Mouse (Mus musculus): ENCODE measurements around the gene Tekt5. TPM values are rescaled to one million over a fixed set of nuclear protein-coding genes. Genes with fewer than 3 reads are reported as not detected.
A peak's percentile ranks its signal among the peaks of the same experiment; 100 is the strongest.

The Tekt5 gene
- total RNA-seq, 2 experiments from 2014 or later, result 7.9 to 9.2 TPM

GRCm38 (mm10) chr16:10327563-10328333 is 67.5 kb downstream of the Tekt5 start:
- intact Hi-C loops (cut with DNase I), result no loop called here

GRCm38 (mm10) chr16:10319914-10320569 is 75.2 kb downstream of the Tekt5 start:
- DNase-seq (ENCODE audit: extremely low spot score in 1 of 2, low spot score in 2 of 2), result no peak
- intact Hi-C loops (cut with DNase I), result no loop called here
- TF ChIP-seq CTCF (IDR thresholded peaks at IDR 0.05), result no peak
- H3K27ac ChIP-seq, result no peak overlapping the region
- H3K4me3 ChIP-seq, result no peak overlapping the region

More at GRCm38 (mm10) chr16:10327563-10328333, 67.5 kb downstream of the Tekt5 start:
- TF ChIP-seq CTCF (IDR thresholded peaks at IDR 0.05), result no peak
- H3K4me3 ChIP-seq, result no peak overlapping the region
- H3K27ac ChIP-seq, result no peak overlapping the region
- no peak for DNase-seq (ENCODE audit: extremely low spot score in 1 of 2, low spot score in 2 of 2)

- TF ChIP-seq CTCF (IDR thresholded peaks at IDR 0.05), result no peak
- intact Hi-C loops (cut with DNase I), result no loop called here
- no peak overlapping the region for H3K27ac ChIP-seq
- no peak overlapping the region for H3K4me3 ChIP-seq
- DNase-seq (ENCODE audit: extremely low spot score in 1 of 2, low spot score in 2 of 2), result no peak
These were observed 78.1 kb downstream of the Tekt5 start for GRCm38 (mm10) chr16:10317197-10317544.

GRCm38 (mm10) chr16:10316493-10317196 is 78.6 kb downstream of the Tekt5 start:
- no peak for TF ChIP-seq CTCF (IDR thresholded peaks at IDR 0.05)
- DNase-seq (ENCODE audit: extremely low spot score in 1 of 2, low spot score in 2 of 2), result no peak
- Histone ChIP-seq H3K4me3 (no peak overlapping the region), H3K27ac (no peak overlapping the region)
- intact Hi-C loops (cut with DNase I), result no loop called here

DNA sequence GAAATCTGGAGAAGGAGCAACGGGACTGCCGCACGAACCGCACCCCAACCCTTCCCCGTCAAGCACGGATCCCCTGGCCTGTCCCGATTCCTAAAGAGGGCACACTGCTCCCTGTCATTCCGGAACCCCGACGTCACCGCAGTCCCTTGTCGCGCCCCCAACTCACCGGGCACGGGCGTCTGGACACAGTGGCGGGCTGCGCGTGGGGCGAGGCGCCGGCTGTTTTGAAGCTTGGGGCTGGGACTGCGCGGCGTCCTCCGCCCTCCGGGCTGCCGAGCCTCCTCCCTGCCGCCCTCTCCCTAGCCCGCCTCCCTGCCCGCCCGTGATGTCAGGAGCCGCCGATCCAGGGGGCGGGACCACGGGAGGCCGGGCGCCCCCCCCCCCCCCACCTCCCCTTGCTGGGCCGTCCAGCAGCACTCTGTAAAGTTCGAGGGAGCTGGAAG is 81.6 kb downstream of the Tekt5 start, which contains the start of gene Emp2:
Emp2 (minus strand) TSS at position 323 of the 443 bp plus-strand sequence.
- no peak for TF ChIP-seq CTCF (IDR thresholded peaks at IDR 0.05)
- H3K4me3 ChIP-seq, result peak within 1 kb of the TSS; percentile 54
- intact Hi-C loops (cut with DNase I), result no loop called here
- peak; percentile 22 to 41 for DNase-seq (ENCODE audit: extremely low spot score in 1 of 2, low spot score in 2 of 2)
- peak within 1 kb of the TSS; percentile 13 for H3K27ac ChIP-seq

DNA sequence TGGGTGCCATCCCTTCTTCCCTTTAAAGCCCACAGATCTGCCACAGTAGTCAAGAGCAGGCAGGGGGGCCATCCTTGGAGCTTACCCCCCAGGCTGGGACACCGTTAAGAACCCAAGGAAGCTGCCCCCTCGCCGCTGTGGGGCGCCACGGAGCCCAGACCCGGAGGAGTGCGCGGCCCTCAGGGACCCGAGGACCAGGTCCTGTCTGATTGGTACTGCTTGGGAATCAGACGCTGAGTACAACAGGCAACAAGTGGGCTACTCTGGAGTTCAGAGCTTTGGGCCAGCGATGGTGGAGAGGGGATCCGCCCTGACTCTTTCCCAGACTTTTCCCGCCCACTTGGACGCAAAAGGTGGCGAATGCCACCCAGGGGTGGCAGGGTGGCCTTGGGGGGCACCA is 82.1 kb downstream of the Tekt5 start:
- TF ChIP-seq CTCF (IDR thresholded peaks at IDR 0.05), result peak; percentile 22
- no peak for DNase-seq (ENCODE audit: extremely low spot score in 1 of 2, low spot score in 2 of 2)
- intact Hi-C loops (cut with DNase I), result no loop called here
- Histone ChIP-seq H3K4me3 (peak overlapping the region; percentile 54), H3K27ac (peak overlapping the region; percentile 13)

DNA sequence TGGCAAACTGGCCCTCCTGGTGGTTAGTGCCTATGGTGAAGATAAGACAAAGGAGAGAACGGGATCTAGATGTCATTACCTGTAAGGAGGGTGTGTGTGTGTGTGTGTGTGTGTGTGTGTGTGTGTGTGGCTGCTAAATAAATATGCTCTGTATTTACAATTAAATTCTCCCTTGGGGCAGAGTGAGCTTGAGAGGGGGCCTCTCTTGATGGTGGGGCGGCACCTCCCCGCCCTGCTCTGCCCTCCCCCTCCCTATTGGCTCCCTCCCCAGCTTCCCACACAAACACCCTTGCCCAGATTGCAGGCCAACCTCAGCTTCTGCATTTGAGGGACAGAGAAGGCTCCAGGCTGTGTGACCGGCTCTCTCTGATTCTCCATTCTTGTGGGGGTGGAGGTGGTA is 83.3 kb downstream of the Tekt5 start:
- H3K4me3 ChIP-seq, result no peak overlapping the region
- no peak for DNase-seq (ENCODE audit: extremely low spot score in 1 of 2, low spot score in 2 of 2)
- intact Hi-C loops (cut with DNase I), result no loop called here
- H3K27ac ChIP-seq, result no peak overlapping the region
- TF ChIP-seq CTCF (IDR thresholded peaks at IDR 0.05), result no peak

GRCm38 (mm10) chr16:10311086-10311485 is 84.2 kb downstream of the Tekt5 start:
- Histone ChIP-seq H3K27ac (no peak overlapping the region), H3K4me3 (no peak overlapping the region)
- no peak for TF ChIP-seq CTCF (IDR thresholded peaks at IDR 0.05)
- no peak for DNase-seq (ENCODE audit: extremely low spot score in 1 of 2, low spot score in 2 of 2)
- intact Hi-C loops (cut with DNase I), result no loop called here

GRCm38 (mm10) chr16:10310507-10310906 is 84.8 kb downstream of the Tekt5 start:
- intact Hi-C loops (cut with DNase I), result no loop called here
- no peak for TF ChIP-seq CTCF (IDR thresholded peaks at IDR 0.05)
- Histone ChIP-seq H3K27ac (no peak overlapping the region), H3K4me3 (no peak overlapping the region)
- DNase-seq (ENCODE audit: extremely low spot score in 1 of 2, low spot score in 2 of 2), result no peak

Other genes starting within 250 kb of the Tekt5 start
- not detected for gene Rpl39l, start 225.3 kb downstream of the Tekt5 start, total RNA-seq (2021)
- gene Atf7ip2, start 202.8 kb downstream of the Tekt5 start, total RNA-seq (2021), result not detected
- gene Emp2, start 81.5 kb downstream of the Tekt5 start, total RNA-seq (2021), result 10 to 100 TPM; 12.9 to 13.2 TPM
- 10 to 100 TPM; 16.9 to 17.5 TPM for gene Nubp1, start 16.5 kb upstream of the Tekt5 start, total RNA-seq (2021)
- 10 to 100 TPM; 27.2 to 27.3 TPM for gene Tvp23a, start 51.9 kb upstream of the Tekt5 start, total RNA-seq (2021)
- gene Ciita, start 84.6 kb upstream of the Tekt5 start, total RNA-seq (2021), result under 1 TPM in 1 of 2 experiments, not detected in 1; 0.18 TPM
- gene Dexi, start 147.6 kb upstream of the Tekt5 start, total RNA-seq (2021), result 10 to 100 TPM; 68.7 to 72.3 TPM
- gene Clec16a, start 149.8 kb upstream of the Tekt5 start, total RNA-seq (2021), result 100 to 1,000 TPM; 105 to 106 TPM